Mouse (Mus musculus) heart, adult 2 months (tissue): ENCODE data around the gene Agpat1. TPM values are rescaled to one million over a fixed set of nuclear protein-coding genes. Genes with fewer than 3 reads are reported as not detected.
A peak's percentile ranks its signal among the peaks of the same experiment; 100 is the strongest.

Source experiments
- DNase-seq, 2 experiments: peaks; one replicate each; pipeline ENCODE4 v3.0.0; 2021
- H3K27ac ChIP-seq: fragments of 200-600 bp; 2 replicates; pipeline ENCODE4 v1.8.1; 2022
- H3K27me3 ChIP-seq: fragments of 200-500 bp; 2 replicates; pipeline ENCODE4 v1.6.1; 2012; ENCODE audit warnings: mild to moderate bottlenecking, low read length, inconsistent platforms, mixed read lengths; ENCODE audit not compliant: control insufficient read depth, insufficient read depth
- H3K36me3 ChIP-seq: fragments of 200-500 bp; 2 replicates; pipeline ENCODE4 v1.6.1; 2012; ENCODE audit warnings: low read length, inconsistent platforms; ENCODE audit not compliant: control insufficient read depth, insufficient read depth
- H3K4me1 ChIP-seq: fragments of 200-500 bp; 2 replicates; pipeline ENCODE4 v1.6.1; 2011; ENCODE audit warnings: low read length; ENCODE audit not compliant: control insufficient read depth, insufficient read depth
- H3K4me3 ChIP-seq: fragments of 200-600 bp; 2 replicates; pipeline ENCODE4 v1.8.1; 2022
- H3K79me2 ChIP-seq: fragments of 200-500 bp; replicated peaks from 2 replicates; pipeline ENCODE4 v1.6.1; 2012; ENCODE audit warnings: mild to moderate bottlenecking, inconsistent platforms, low read length, moderate library complexity, mixed read lengths; ENCODE audit not compliant: control insufficient read depth, insufficient read depth
- H3K9ac ChIP-seq: fragments of 200-500 bp; 2 replicates; pipeline ENCODE4 v1.6.1; 2012; ENCODE audit warnings: low read depth, mild to moderate bottlenecking, control low read depth, inconsistent platforms, low read length, mixed read lengths
- CTCF ChIP-seq: fragments of 200-600 bp; IDR thresholded peaks from 2 replicates; pipeline ENCODE4 v1.8.1; 2022; ENCODE audit warnings: antibody characterized with exemption, mild to moderate bottlenecking, moderate library complexity
- EP300 ChIP-seq: fragments of 200-500 bp; IDR thresholded peaks from 2 replicates; pipeline ENCODE4 v1.6.1; 2011; ENCODE audit warnings: low read depth, low read length, control low read depth; ENCODE audit not compliant: insufficient read depth
- POLR2A ChIP-seq: fragments of 200-500 bp; IDR thresholded peaks from 2 replicates; pipeline ENCODE4 v1.6.1; 2011; ENCODE audit warnings: mild to moderate bottlenecking, low read depth, low read length, control low read depth; ENCODE audit not compliant: insufficient read depth
- WGBS: fragments of 180-500 bp; shearing (Covaris S2); methylation state at CpG from one replicate; pipeline ENCODE4 v1.1.7; 2018; 5-methylcytosine and 5-hydroxymethylcytosine counted together
- intact Hi-C: fragments of 180-260 bp; cut with DNase I; formaldehyde crosslinking; loops from one replicate; pipeline ENCODE4 v1.15.1; 2025
- polyA plus RNA-seq: library from polyadenylated mRNA; depleted of rRNA; stranded (reverse); fragments of >200 nt; gene quantifications from 2 replicates; pipeline ENCODE4 v1.2.3, GENCODE M21; 2012
- total RNA-seq, 2 experiments: library from RNA; stranded (reverse); gene quantifications; 2 replicates each; pipeline ENCODE4 v1.2.3; 2021

The Agpat1 gene
- total and polyA plus RNA-seq, 3 experiments = 64.8 to 178 (median 68.9) TPM

DNA sequence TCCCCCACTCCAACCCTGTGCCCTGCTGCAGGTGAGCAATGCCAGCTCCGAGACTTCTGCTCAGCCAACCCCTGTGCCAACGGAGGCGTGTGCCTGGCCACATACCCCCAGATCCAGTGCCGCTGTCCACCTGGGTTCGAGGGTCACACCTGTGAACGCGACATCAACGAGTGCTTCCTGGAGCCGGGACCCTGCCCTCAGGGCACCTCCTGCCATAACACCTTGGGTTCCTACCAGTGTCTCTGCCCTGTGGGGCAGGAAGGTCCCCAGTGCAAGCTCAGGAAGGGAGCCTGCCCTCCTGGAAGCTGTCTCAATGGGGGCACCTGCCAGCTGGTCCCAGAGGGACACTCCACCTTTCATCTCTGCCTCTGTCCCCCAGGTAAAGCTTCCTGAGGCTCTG lies 36.8 kb upstream of the Agpat1 start:
- H3K79me2 ChIP-seq = no peaks in the 10 kb centered on the region
- TF ChIP-seq POLR2A (no peak), EP300 (no peak), CTCF (no peak)
- H3K36me3 ChIP-seq = no peaks in the 10 kb centered on the region
- intact Hi-C loops = loop anchor here (2.0 kb wide), 1 partner anchor 13 kb away; no protein-coding TSS in a partner anchor
- WGBS = 69% methylated on average over 9 of the region's 9 CpGs
- H3K4me3 ChIP-seq = no peak overlapping the region
- H3K27ac ChIP-seq = no peak overlapping the region
- no peaks in the 10 kb centered on the region for H3K27me3 ChIP-seq
- peaks cover 1% of the 10 kb centered on the region for H3K4me1 ChIP-seq
- no peak overlapping the region for H3K9ac ChIP-seq
- DNase-seq = no peak

- Histone ChIP-seq H3K79me2 (no peaks in the 10 kb centered on the region), H3K4me3 (no peak overlapping the region), H3K27me3 (no peaks in the 10 kb centered on the region), H3K27ac (no peak overlapping the region), H3K4me1 (peaks cover 1% of the 10 kb centered on the region), H3K36me3 (no peaks in the 10 kb centered on the region), H3K9ac (no peak overlapping the region)
- TF ChIP-seq EP300 (no peak), CTCF (no peak), POLR2A (no peak)
- no peak for DNase-seq
- 82% methylated on average over 13 of the region's 13 CpGs for whole genome bisulfite sequencing
- intact Hi-C loops = no loop called here
These were observed 35.6 kb upstream of the Agpat1 start for GRCm38 (mm10) chr17:34568421-34568820.

GRCm38 (mm10) chr17:34569919-34570318 lies 34.1 kb upstream of the Agpat1 start:
- no peak for TF ChIP-seq POLR2A
- TF ChIP-seq CTCF = no peak
- no peak for TF ChIP-seq EP300
- 73% methylated on average over 4 of the region's 4 CpGs for WGBS
- no peaks in the 10 kb centered on the region for H3K27me3 ChIP-seq
- no peak overlapping the region for H3K9ac ChIP-seq
- no peaks in the 10 kb centered on the region for H3K36me3 ChIP-seq
- no peak overlapping the region for H3K4me3 ChIP-seq
- no peaks in the 10 kb centered on the region for H3K79me2 ChIP-seq
- intact Hi-C loops = no loop called here
- H3K27ac ChIP-seq = no peak overlapping the region
- H3K4me1 ChIP-seq = peaks cover 1% of the 10 kb centered on the region
- no peak for DNase-seq

DNA sequence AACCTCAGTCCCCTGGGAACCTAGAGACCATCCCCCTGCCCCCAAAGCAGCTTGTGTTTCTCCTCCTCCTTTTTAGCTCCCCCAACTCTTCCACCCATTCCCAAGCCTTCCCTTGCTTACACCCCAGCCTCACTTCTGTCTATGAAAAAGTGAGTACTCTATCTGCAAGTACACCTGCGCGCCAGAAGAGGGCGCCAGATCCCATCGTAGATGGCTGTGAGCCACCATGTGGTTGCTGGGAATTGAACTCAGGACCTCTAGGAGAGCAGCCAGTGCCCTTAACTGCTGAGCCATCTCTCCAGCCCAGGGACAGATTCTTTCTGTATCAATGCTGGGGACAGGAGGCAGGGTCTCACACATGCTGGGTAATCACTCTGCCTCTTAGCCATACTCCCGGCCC lies 32.2 kb upstream of the Agpat1 start:
- no peak overlapping the region for H3K4me3 ChIP-seq
- 0 out of 2 replicates have a peak, but pooled peaks have one; percentile 32 for TF ChIP-seq EP300
- TF ChIP-seq POLR2A = no peak
- TF ChIP-seq CTCF = peak; percentile 75
- intact Hi-C loops = loop anchor here (2.0 kb wide), 1 partner anchor 47 kb away; no protein-coding TSS in a partner anchor
- no peaks in the 10 kb centered on the region for H3K36me3 ChIP-seq
- H3K27ac ChIP-seq = no peak overlapping the region
- H3K4me1 ChIP-seq = no peaks in the 10 kb centered on the region
- no peak overlapping the region for H3K9ac ChIP-seq
- no peak for DNase-seq
- WGBS = 26% methylated on average over 5 of the region's 5 CpGs
- no peaks in the 10 kb centered on the region for H3K79me2 ChIP-seq
- H3K27me3 ChIP-seq = no peaks in the 10 kb centered on the region

DNA sequence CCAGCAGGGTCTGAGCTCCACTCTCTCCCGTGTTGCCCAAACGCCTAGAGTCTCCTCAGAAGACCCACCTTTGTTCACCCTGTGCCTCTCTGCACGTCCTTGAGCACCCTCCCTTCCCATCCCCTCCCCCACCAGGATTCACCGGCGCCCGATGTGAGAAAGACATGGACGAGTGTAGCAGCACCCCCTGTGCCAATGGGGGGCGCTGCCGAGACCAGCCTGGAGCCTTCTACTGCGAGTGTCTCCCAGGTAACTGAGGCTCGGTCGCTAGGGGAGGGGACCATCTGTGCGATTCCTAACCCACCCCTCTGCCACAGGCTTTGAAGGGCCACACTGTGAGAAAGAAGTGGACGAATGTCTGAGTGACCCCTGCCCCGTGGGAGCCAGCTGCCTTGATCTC lies 31.7 kb upstream of the Agpat1 start:
- no peak for DNase-seq
- TF ChIP-seq POLR2A (no peak), EP300 (no peak), CTCF (no peak)
- Histone ChIP-seq H3K4me3 (no peak overlapping the region), H3K9ac (no peak overlapping the region), H3K27ac (no peak overlapping the region), H3K4me1 (no peaks in the 10 kb centered on the region), H3K79me2 (no peaks in the 10 kb centered on the region), H3K27me3 (no peaks in the 10 kb centered on the region), H3K36me3 (no peaks in the 10 kb centered on the region)
- WGBS = 48% methylated on average over 15 of the region's 15 CpGs
- intact Hi-C loops = loop anchor here (2.0 kb wide), 1 partner anchor 46 kb away; no protein-coding TSS in a partner anchor

DNA sequence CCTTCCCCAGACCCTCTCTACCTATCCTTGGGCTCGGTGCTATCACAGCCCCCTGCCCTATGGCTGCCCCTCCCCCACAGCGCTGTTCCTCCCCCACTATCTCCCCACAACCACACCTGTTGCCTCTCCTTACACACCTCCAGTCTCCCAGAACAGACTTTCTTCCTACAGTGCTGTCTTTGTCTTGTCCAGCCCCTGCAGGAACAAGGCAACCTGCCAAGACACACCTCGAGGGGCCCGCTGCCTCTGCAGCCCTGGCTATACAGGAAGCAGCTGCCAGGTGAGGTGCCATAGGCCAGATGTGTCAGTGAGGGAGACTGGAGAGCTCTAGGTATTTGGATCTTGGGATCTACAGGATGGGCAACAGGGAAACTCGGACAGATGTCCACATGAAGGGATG lies 27.5 kb upstream of the Agpat1 start:
- WGBS = 48% methylated on average over 5 of the region's 5 CpGs
- H3K36me3 ChIP-seq = no peaks in the 10 kb centered on the region
- H3K9ac ChIP-seq = no peak overlapping the region
- H3K27me3 ChIP-seq = no peaks in the 10 kb centered on the region
- no peak overlapping the region for H3K4me3 ChIP-seq
- no peak for TF ChIP-seq EP300
- TF ChIP-seq POLR2A = no peak
- no peak for TF ChIP-seq CTCF
- no peaks in the 10 kb centered on the region for H3K4me1 ChIP-seq
- no peak for DNase-seq
- H3K27ac ChIP-seq = no peak overlapping the region
- intact Hi-C loops = no loop called here
- H3K79me2 ChIP-seq = no peaks in the 10 kb centered on the region
